Mouse (Mus musculus): ENCODE measurements around the gene Mast2.

The Mast2 gene

GRCm38 (mm10) chr4:116406668-116407067 lies 57.3 kb downstream of the Mast2 start:
- DNase-seq (ENCODE audit: low spot score) = no peak

DNA sequence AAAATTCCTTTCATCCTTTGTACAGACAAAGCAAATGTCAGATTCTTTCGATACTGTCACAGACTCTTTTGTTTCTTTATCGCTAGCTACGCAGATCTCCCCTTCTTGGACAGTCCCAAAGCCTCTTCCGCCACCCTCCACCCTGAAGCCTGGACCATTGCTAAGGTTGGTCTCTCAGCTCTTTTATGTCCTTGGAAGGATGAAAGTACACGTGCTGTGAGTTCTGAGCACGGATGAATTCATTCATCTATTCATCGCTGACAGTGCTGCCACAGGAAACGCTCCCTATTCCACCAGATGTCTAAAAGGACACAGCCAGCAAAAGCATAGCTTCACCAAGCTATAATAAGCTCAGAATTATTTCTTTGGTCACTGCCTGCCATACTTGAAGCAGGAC lies 58.0 kb downstream of the Mast2 start:
- no peak for DNase-seq (ENCODE audit: low spot score)

GRCm38 (mm10) chr4:116405276-116405954 lies 58.6 kb downstream of the Mast2 start:
- DNase-seq (ENCODE audit: low spot score) = no peak

GRCm38 (mm10) chr4:116403884-116404283 lies 60.1 kb downstream of the Mast2 start:
- DNase-seq (ENCODE audit: low spot score) = no peak

- DNase-seq (ENCODE audit: low spot score) = no peak
Observed at GRCm38 (mm10) chr4:116402708-116403107, 61.3 kb downstream of the Mast2 start.

DNA sequence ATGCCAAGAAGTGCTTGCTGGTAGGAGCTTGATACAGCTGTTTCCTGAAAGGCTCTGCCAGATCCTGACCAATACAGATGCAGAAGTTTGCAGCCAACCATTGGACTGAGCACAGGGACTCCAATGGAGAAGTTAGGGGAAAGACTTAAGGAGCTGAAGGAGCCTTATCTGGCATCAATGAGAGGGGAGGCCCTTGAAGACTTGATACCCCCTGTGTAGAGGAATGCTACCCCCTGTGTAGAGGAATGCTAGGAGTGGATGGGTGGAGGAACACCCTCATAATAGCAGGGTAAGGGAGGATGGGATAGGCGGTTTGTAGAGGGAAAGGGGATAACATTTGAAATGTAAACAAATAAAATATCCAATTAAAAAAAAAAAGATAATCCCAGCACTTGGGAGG lies 65.9 kb downstream of the Mast2 start:
- no peak for DNase-seq (ENCODE audit: low spot score)

DNA sequence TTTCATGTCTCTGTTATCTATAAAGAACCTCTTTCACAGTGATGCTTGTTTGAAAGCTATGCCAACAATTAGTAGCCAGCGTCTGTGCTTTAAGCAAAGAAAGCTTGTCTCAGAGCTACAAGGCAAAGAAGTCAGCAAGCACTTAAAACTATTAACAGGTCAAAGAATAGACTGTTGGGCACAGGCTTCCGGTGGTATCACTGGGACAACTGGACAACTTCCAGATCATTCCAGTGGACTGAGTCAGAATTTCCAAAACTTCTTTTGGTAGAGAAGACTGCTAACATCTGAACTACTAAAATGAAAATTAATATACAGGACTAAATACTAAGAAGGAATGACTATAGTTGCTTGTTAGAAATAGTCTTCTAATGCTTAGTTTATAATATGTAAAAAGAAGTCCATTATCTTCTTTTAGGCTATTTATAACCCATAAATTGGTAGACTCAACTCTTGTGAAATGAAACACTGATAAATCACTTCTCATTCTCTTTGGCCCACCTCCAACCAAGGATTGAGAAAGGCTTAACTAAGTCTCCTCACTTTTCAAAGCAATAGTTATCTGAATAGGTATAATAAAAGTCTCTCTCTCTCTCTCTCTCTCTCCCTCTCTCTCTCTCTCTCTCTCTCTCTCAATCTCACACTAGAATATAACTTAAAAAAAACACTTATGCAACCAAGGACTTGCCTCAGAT lies 85.9 kb downstream of the Mast2 start:
- DNase-seq (ENCODE audit: low spot score) = no peak

GRCm38 (mm10) chr4:116371676-116372075 lies 92.3 kb downstream of the Mast2 start:
- peak; percentile 13 for DNase-seq (ENCODE audit: low spot score)

DNA sequence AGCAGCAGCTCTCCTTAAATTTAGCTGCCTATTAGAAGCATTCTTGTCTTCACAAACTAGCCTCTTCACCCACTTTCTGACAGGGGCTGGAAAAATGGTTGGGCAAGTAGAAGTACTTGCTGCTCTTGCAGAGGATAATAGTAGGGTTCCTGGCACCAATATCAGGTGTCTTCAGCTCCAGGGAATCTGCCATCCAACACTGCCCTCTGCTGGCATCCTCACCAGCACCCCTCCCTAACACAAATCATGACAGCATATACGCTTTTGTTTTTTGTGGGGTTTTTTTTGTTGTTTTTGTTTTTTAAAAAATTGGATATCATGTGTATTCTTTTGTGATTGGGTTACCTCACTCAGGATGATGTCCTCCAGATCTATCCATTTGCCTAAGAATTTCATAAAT lies 105.9 kb downstream of the Mast2 start:
- DNase-seq (ENCODE audit: low spot score) = no peak

GRCm38 (mm10) chr4:116352919-116353318 lies 111.1 kb downstream of the Mast2 start:
- DNase-seq (ENCODE audit: low spot score) = no peak

DNA sequence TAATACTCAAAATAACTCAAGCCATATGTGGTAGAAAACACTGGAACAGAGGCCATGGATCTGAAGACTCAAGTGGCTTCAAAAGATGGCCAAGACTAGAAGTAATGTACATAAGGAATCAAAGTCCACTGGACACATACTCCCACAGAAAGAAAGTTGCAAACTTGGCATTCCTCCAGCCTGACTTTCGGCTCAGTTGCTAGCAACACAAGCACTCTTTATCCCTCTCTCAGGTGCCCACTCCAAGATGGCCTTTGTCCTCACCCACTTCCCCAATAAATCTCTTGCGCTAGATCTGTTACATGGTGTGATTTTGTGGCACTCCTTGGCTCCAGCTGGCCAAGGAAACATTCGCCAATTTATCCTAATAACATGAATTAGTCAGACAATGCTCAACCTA lies 111.5 kb downstream of the Mast2 start:
- DNase-seq (ENCODE audit: low spot score) = no peak

GRCm38 (mm10) chr4:116342119-116342518 lies 121.9 kb downstream of the Mast2 start:
- peak; percentile 55 for DNase-seq (ENCODE audit: low spot score)

GRCm38 (mm10) chr4:116336294-116336693 lies 127.7 kb downstream of the Mast2 start:
- DNase-seq (ENCODE audit: low spot score) = no peak

GRCm38 (mm10) chr4:116329256-116329655 lies 134.7 kb downstream of the Mast2 start:
- no peak for DNase-seq (ENCODE audit: low spot score)

GRCm38 (mm10) chr4:116322127-116322526 lies 141.9 kb downstream of the Mast2 start:
- DNase-seq (ENCODE audit: low spot score) = no peak

GRCm38 (mm10) chr4:116317575-116317974 lies 146.4 kb downstream of the Mast2 start:
- DNase-seq (ENCODE audit: low spot score) = no peak

DNA sequence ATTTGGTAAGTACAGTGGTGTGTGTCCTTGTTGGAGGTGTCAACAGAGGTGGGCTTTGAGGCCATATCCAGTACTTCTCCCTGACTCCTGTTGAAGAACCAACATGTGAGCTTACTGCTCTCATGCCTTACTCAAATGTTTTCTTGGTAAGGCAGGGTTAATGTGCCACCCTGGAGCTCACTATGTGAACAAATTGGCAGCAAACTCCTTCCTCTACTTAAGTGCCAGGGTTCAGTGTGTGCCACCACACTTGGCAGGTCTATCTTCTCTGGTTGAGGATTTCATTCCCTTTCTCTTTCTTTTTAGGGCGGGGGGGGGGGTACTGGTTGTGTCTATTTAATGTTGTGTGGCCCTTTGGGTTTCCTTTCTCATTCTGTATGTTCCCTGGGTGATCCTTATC lies 159.4 kb downstream of the Mast2 start:
- DNase-seq (ENCODE audit: low spot score) = no peak

DNA sequence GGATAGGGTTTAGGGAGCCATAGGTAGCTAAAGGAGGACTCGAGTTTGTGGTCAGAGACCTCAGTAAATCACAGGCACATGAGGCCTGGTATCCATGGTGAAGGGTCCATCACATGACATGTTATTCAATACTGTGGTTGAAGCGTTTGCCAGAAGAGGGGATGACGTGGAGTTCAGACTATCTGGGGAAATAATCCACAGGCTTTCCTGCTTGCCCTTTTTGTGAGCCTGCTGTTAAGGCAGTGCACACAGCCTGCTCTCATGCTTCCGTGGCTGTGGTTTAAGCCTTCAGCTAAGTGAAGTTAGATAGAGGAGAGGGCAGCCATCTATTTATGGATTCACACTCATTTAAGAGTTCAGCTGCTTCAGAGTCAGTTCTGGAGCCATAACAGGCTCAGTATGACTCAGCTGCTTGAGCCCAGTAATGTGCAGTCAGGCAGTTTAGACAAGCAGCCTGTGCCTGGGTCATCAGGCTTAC lies 163.1 kb downstream of the Mast2 start:
- DNase-seq (ENCODE audit: low spot score) = no peak

DNA sequence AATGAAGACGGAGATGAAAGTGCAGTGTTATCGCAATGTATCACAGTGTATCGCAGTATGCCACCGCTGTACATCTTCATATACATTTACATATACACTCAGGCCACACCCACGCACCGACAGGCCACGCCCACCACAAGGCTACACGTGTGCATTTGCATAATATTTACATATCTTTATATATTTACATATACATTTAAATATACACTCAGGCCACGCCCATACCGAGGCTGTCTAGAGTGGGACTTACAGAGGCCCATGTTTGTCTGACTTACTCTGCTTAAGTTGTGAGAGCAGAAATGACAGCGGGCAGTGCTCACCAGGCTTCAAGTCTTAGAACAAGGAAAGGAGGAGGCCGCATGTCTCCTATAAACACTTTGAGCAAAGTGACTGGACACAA lies 170.7 kb downstream of the Mast2 start:
- DNase-seq (ENCODE audit: low spot score) = no peak

- DNase-seq (ENCODE audit: low spot score) = no peak
Observed at GRCm38 (mm10) chr4:116291561-116291960, 172.4 kb downstream of the Mast2 start.

GRCm38 (mm10) chr4:116282211-116282610 lies 181.8 kb downstream of the Mast2 start:
- DNase-seq (ENCODE audit: low spot score) = no peak

DNA sequence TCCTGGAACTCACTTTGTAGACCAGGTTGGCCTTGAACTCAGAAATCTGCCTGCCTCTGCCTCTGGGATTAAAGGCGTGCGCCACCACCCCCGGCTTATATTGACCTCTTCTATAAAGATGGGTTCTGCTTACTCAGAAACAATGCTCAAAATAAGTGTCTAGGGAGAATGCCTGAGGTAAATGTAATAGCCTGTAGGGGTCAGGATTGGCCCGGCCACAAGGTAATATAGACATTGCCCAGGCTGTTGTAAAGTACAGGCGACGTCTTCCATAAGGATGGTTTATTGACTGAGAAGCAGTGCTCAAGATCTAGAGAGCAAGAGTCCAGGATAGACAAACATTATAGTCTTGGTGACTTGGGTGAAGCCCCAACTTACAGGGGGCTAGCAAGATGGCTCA lies 195.8 kb downstream of the Mast2 start:
- DNase-seq (ENCODE audit: low spot score) = no peak
